Mouse (Mus musculus) intestine, embryonic 14.5 days (tissue): ENCODE data around the gene Pik3r2. TPM values are rescaled to one million over a fixed set of nuclear protein-coding genes. Genes with fewer than 3 reads are reported as not detected.
A peak's percentile ranks its signal among the peaks of the same experiment; 100 is the strongest.

Experiments
- ATAC-seq: fragments of 200-750 bp; cut with Nextera tagmentation; replicated peaks from 2 replicates; pipeline ENCODE4 v1.8.0; 2017; ENCODE audit warnings: low read depth, moderate number of reproducible peaks, moderate TSS enrichment, moderate library complexity; ENCODE audit not compliant: low FRiP score, low TSS enrichment
- DNase-seq: peaks from one replicate; pipeline ENCODE4 v3.0.0-alpha.2; 2018; ENCODE audit warnings: low spot score
- H3K27ac ChIP-seq: fragments of 300-500 bp; sonication (generic); 2 replicates; pipeline ENCODE4 v1.5.1; 2014; ENCODE audit warnings: low read depth, mild to moderate bottlenecking, control low read depth
- H3K27me3 ChIP-seq: fragments of 300-500 bp; sonication (generic); replicated peaks from 2 replicates; pipeline ENCODE4 v1.6.1; 2014; ENCODE audit warnings: low read length, control low read depth; ENCODE audit not compliant: control insufficient read depth, insufficient read depth
- H3K36me3 ChIP-seq: fragments of 300-500 bp; sonication (generic); 2 replicates; pipeline ENCODE4 v1.6.1; 2014; ENCODE audit warnings: low read length, control low read depth; ENCODE audit not compliant: control insufficient read depth, insufficient read depth
- H3K4me1 ChIP-seq: fragments of 300-500 bp; sonication (generic); replicated peaks from 2 replicates; pipeline ENCODE4 v1.6.1; 2014; ENCODE audit warnings: low read length, control low read depth, mixed read lengths; ENCODE audit not compliant: control insufficient read depth, insufficient read depth
- H3K4me2 ChIP-seq: fragments of 300-500 bp; sonication (generic); 2 replicates; pipeline ENCODE4 v1.6.1; 2014; ENCODE audit warnings: low read length
- H3K4me3 ChIP-seq: fragments of 300-500 bp; sonication (generic); 2 replicates; pipeline ENCODE4 v1.5.1; 2014; ENCODE audit warnings: low read depth, low read length, control low read depth, mixed read lengths
- H3K9ac ChIP-seq: fragments of 300-500 bp; sonication (generic); 2 replicates; pipeline ENCODE4 v1.6.1; 2014; ENCODE audit warnings: mild to moderate bottlenecking, low read length
- H3K9me3 ChIP-seq: fragments of 300-500 bp; sonication (generic); 2 replicates; pipeline ENCODE4 v1.6.1; 2016; ENCODE audit warnings: low read length, control low read depth; ENCODE audit not compliant: control insufficient read depth
- WGBS: fragments of 180-500 bp; shearing (Covaris S2); extraction: QIAGEN DNeasy Blood & Tissue Kit; methylation state at CpG from one replicate; pipeline ENCODE4 v1.1.7; 2014; 5-methylcytosine and 5-hydroxymethylcytosine counted together
- polyA plus RNA-seq: library from polyadenylated mRNA; unstranded; fragments of >200 nt; fragmentation: Nextera tagmentation; extraction: Ambion mirVana; gene quantifications from 2 replicates; pipeline ENCODE4 v1.2.1, GENCODE M21; 2014

The Pik3r2 gene
- polyA plus RNA-seq, 1 experiment from 2014 or later: 47.3 TPM

GRCm38 (mm10) chr8:70787941-70788667, 11.6 kb upstream of the Pik3r2 start:
- DNase-seq (peak; percentile 91), ATAC-seq (no peak)
- Histone ChIP-seq H3K36me3 (peaks cover 44% of the 10 kb centered on the region), H3K9ac (no peak overlapping the region), H3K27me3 (no peaks in the 10 kb centered on the region), H3K4me2 (0 out of 2 replicates have a peak overlapping the region, but pooled peaks have one; percentile 22), H3K9me3 (no peaks in the 10 kb centered on the region), H3K4me1 (peaks cover 17% of the 10 kb centered on the region), H3K27ac (no peak overlapping the region), H3K4me3 (no peak overlapping the region)
- WGBS: 22% methylated on average over 30 of the region's 30 CpGs

- Histone ChIP-seq H3K4me1 (peaks cover 13% of the 10 kb centered on the region), H3K27ac (no peak overlapping the region), H3K4me2 (0 out of 2 replicates have a peak overlapping the region, but pooled peaks have one; percentile 22), H3K9me3 (no peaks in the 10 kb centered on the region), H3K9ac (no peak overlapping the region), H3K27me3 (no peaks in the 10 kb centered on the region), H3K4me3 (no peak overlapping the region), H3K36me3 (peaks cover 48% of the 10 kb centered on the region)
- no peak for ATAC-seq
- WGBS: 87% methylated on average over 3 of the region's 3 CpGs
- DNase-seq: no peak
These were observed 10.5 kb upstream of the Pik3r2 start for GRCm38 (mm10) chr8:70787051-70787445.

GRCm38 (mm10) chr8:70786291-70787050, 10.0 kb upstream of the Pik3r2 start:
- Histone ChIP-seq H3K27me3 (no peaks in the 10 kb centered on the region), H3K4me1 (peaks cover 8% of the 10 kb centered on the region), H3K4me3 (no peak overlapping the region), H3K4me2 (no peak overlapping the region), H3K36me3 (peaks cover 53% of the 10 kb centered on the region), H3K9ac (no peak overlapping the region), H3K9me3 (no peaks in the 10 kb centered on the region), H3K27ac (no peak overlapping the region)
- ATAC-seq: no peak
- DNase-seq: no peak
- WGBS: 88% methylated on average over 25 of the region's 25 CpGs

GRCm38 (mm10) chr8:70780093-70780492, 3.6 kb upstream of the Pik3r2 start:
- Histone ChIP-seq H3K4me3 (no peak overlapping the region), H3K27ac (no peak overlapping the region), H3K4me1 (peaks cover 14% of the 10 kb centered on the region), H3K9me3 (no peaks in the 10 kb centered on the region), H3K9ac (0 out of 2 replicates have a peak overlapping the region, but pooled peaks have one; percentile 13), H3K27me3 (no peaks in the 10 kb centered on the region), H3K4me2 (no peak overlapping the region), H3K36me3 (peaks cover 52% of the 10 kb centered on the region)
- ATAC-seq (no peak), DNase-seq (no peak)
- WGBS: 70% methylated on average over 11 of the region's 11 CpGs

- peaks cover 57% of the 10 kb centered on the region for H3K36me3 ChIP-seq
- no peak for DNase-seq
These were observed 540 bp downstream of the Pik3r2 start for GRCm38 (mm10) chr8:70775851-70776495.

GRCm38 (mm10) chr8:70775227-70775626, 1.3 kb downstream of the Pik3r2 start:
- no peaks in the 10 kb centered on the region for H3K9me3 ChIP-seq
- WGBS: 91% methylated on average over 5 of the region's 5 CpGs
- H3K27me3 ChIP-seq: no peaks in the 10 kb centered on the region
- H3K27ac ChIP-seq: no peak overlapping the region
- H3K36me3 ChIP-seq: peaks cover 55% of the 10 kb centered on the region
- DNase-seq: no peak
- H3K4me1 ChIP-seq: peaks cover 27% of the 10 kb centered on the region
- ATAC-seq: no peak
- H3K9ac ChIP-seq: peak overlapping the region; percentile 97; the same call in 1 of the 2 replicates
- H3K4me3 ChIP-seq: peak overlapping the region; percentile 62; the same call in 1 of the 2 replicates
- peak overlapping the region; percentile 96 for H3K4me2 ChIP-seq

More at GRCm38 (mm10) chr8:70775851-70776495, 540 bp downstream of the Pik3r2 start:
- peak overlapping the region; percentile 100 for H3K27ac ChIP-seq
- H3K9me3 ChIP-seq: no peaks in the 10 kb centered on the region
- no peaks in the 10 kb centered on the region for H3K27me3 ChIP-seq
- 2% methylated on average over 34 of the region's 34 CpGs for whole genome bisulfite sequencing
- peak; percentile 24; the same call in 1 of the 2 replicates for ATAC-seq
- H3K4me1 ChIP-seq: peaks cover 27% of the 10 kb centered on the region
- peak overlapping the region; percentile 62 for H3K4me3 ChIP-seq
- peak overlapping the region; percentile 96 for H3K4me2 ChIP-seq
- peak overlapping the region; percentile 97 for H3K9ac ChIP-seq

- H3K4me3 ChIP-seq: no peak overlapping the region
- WGBS: 93% methylated on average over 18 of the region's 18 CpGs
- peak overlapping the region; percentile 97; the same call in 1 of the 2 replicates for H3K9ac ChIP-seq
- DNase-seq (no peak), ATAC-seq (no peak)
- no peak overlapping the region for H3K4me2 ChIP-seq
- H3K4me1 ChIP-seq: peaks cover 27% of the 10 kb centered on the region
- peaks cover 56% of the 10 kb centered on the region for H3K36me3 ChIP-seq
- no peaks in the 10 kb centered on the region for H3K27me3 ChIP-seq
- no peak overlapping the region for H3K27ac ChIP-seq
- no peaks in the 10 kb centered on the region for H3K9me3 ChIP-seq
These were observed 1.8 kb downstream of the Pik3r2 start for GRCm38 (mm10) chr8:70774740-70775139.

- H3K4me3 ChIP-seq: no peak overlapping the region
- no peaks in the 10 kb centered on the region for H3K27me3 ChIP-seq
- H3K36me3 ChIP-seq: peaks cover 52% of the 10 kb centered on the region
- no peak overlapping the region for H3K4me2 ChIP-seq
- no peak for ATAC-seq
- H3K27ac ChIP-seq: no peak overlapping the region
- no peak for DNase-seq
- H3K9me3 ChIP-seq: no peaks in the 10 kb centered on the region
- 55% methylated on average over 9 of the region's 9 CpGs for WGBS
- peak overlapping the region; percentile 23 for H3K9ac ChIP-seq
- H3K4me1 ChIP-seq: peaks cover 27% of the 10 kb centered on the region
These were observed 2.7 kb downstream of the Pik3r2 start for GRCm38 (mm10) chr8:70773833-70774232.
